Mouse (Mus musculus): ENCODE measurements around the gene Ccng2. TPM values are rescaled to one million over a fixed set of nuclear protein-coding genes. Genes with fewer than 3 reads are reported as not detected.

Gene Ccng2
- polyA plus RNA-seq, 1 experiment from 2014 or later, result 141 TPM

- ATAC-seq, result no peak
- H3K36me3 ChIP-seq (ENCODE audit: poor library complexity, severe bottlenecking), result no peaks in the 10 kb centered on the region
- no peaks in the 10 kb centered on the region for H3K4me1 ChIP-seq
- H3K4me3 ChIP-seq, result no peak overlapping the region
- WGBS, result 88% methylated on average over 8 of the region's 8 CpGs
- H3K9me3 ChIP-seq (replicated peaks), result no peaks in the 10 kb centered on the region
- no peak overlapping the region for H3K4me2 ChIP-seq
- no peak overlapping the region for H3K27ac ChIP-seq
- no peak overlapping the region for H3K9ac ChIP-seq
- no peaks in the 10 kb centered on the region for H3K27me3 ChIP-seq
Measured at GRCm38 (mm10) chr5:93239590-93240544, 27.2 kb upstream of the Ccng2 start.

GRCm38 (mm10) chr5:93245280-93245679, 21.8 kb upstream of the Ccng2 start:
- Histone ChIP-seq H3K27me3 (no peaks in the 10 kb centered on the region), H3K36me3 (ENCODE audit: poor library complexity, severe bottlenecking) (no peaks in the 10 kb centered on the region), H3K4me3 (no peak overlapping the region), H3K27ac (no peak overlapping the region), H3K4me1 (no peaks in the 10 kb centered on the region), H3K4me2 (no peak overlapping the region), H3K9ac (no peak overlapping the region), H3K9me3 (replicated peaks) (no peaks in the 10 kb centered on the region)
- 72% methylated on average over 2 of the region's 2 CpGs for WGBS
- no peak for ATAC-seq

- no peak overlapping the region for H3K4me3 ChIP-seq
- H3K9ac ChIP-seq, result no peak overlapping the region
- no peak overlapping the region for H3K4me2 ChIP-seq
- no peaks in the 10 kb centered on the region for H3K36me3 ChIP-seq (ENCODE audit: poor library complexity, severe bottlenecking)
- no peaks in the 10 kb centered on the region for H3K27me3 ChIP-seq
- no peaks in the 10 kb centered on the region for H3K4me1 ChIP-seq
- WGBS, result 85% methylated on average over 6 of the region's 6 CpGs
- no peak overlapping the region for H3K27ac ChIP-seq
- no peaks in the 10 kb centered on the region for H3K9me3 ChIP-seq (replicated peaks)
- no peak for ATAC-seq
Measured at GRCm38 (mm10) chr5:93249940-93250578, 17.0 kb upstream of the Ccng2 start.

- H3K4me1 ChIP-seq, result no peaks in the 10 kb centered on the region
- no peaks in the 10 kb centered on the region for H3K36me3 ChIP-seq (ENCODE audit: poor library complexity, severe bottlenecking)
- WGBS, result 90% methylated on average over 12 of the region's 12 CpGs
- no peak overlapping the region for H3K9ac ChIP-seq
- no peaks in the 10 kb centered on the region for H3K9me3 ChIP-seq (replicated peaks)
- H3K4me3 ChIP-seq, result no peak overlapping the region
- H3K4me2 ChIP-seq, result no peak overlapping the region
- H3K27ac ChIP-seq, result no peak overlapping the region
- ATAC-seq, result no peak
- H3K27me3 ChIP-seq, result no peaks in the 10 kb centered on the region
Measured at GRCm38 (mm10) chr5:93251001-93251760, 15.9 kb upstream of the Ccng2 start.

GRCm38 (mm10) chr5:93255759-93256265, 11.2 kb upstream of the Ccng2 start:
- 83% methylated on average over 5 of the region's 5 CpGs for WGBS
- H3K27me3 ChIP-seq, result no peaks in the 10 kb centered on the region
- H3K4me2 ChIP-seq, result no peak overlapping the region
- H3K4me1 ChIP-seq, result no peaks in the 10 kb centered on the region
- no peak for ATAC-seq
- H3K9me3 ChIP-seq (replicated peaks), result no peaks in the 10 kb centered on the region
- no peak overlapping the region for H3K9ac ChIP-seq
- H3K36me3 ChIP-seq (ENCODE audit: poor library complexity, severe bottlenecking), result no peaks in the 10 kb centered on the region
- H3K4me3 ChIP-seq, result no peak overlapping the region
- H3K27ac ChIP-seq, result no peak overlapping the region

GRCm38 (mm10) chr5:93256820-93257405, 10.1 kb upstream of the Ccng2 start:
- H3K27me3 ChIP-seq, result no peaks in the 10 kb centered on the region
- H3K36me3 ChIP-seq (ENCODE audit: poor library complexity, severe bottlenecking), result no peaks in the 10 kb centered on the region
- no peaks in the 10 kb centered on the region for H3K9me3 ChIP-seq (replicated peaks)
- ATAC-seq, result no peak
- H3K9ac ChIP-seq, result no peak overlapping the region
- H3K4me1 ChIP-seq, result no peaks in the 10 kb centered on the region
- H3K4me2 ChIP-seq, result no peak overlapping the region
- no peak overlapping the region for H3K27ac ChIP-seq
- no peak overlapping the region for H3K4me3 ChIP-seq

GRCm38 (mm10) chr5:93259349-93259748, 7.7 kb upstream of the Ccng2 start:
- Histone ChIP-seq H3K4me2 (no peak overlapping the region), H3K36me3 (ENCODE audit: poor library complexity, severe bottlenecking) (no peaks in the 10 kb centered on the region), H3K27ac (no peak overlapping the region), H3K9ac (no peak overlapping the region), H3K9me3 (replicated peaks) (no peaks in the 10 kb centered on the region), H3K4me1 (no peaks in the 10 kb centered on the region), H3K4me3 (no peak overlapping the region), H3K27me3 (no peaks in the 10 kb centered on the region)
- ATAC-seq, result no peak

GRCm38 (mm10) chr5:93260983-93261382, 6.1 kb upstream of the Ccng2 start:
- H3K4me3 ChIP-seq, result no peak overlapping the region
- H3K36me3 ChIP-seq (ENCODE audit: poor library complexity, severe bottlenecking), result no peaks in the 10 kb centered on the region
- 70% methylated on average over 3 of the region's 3 CpGs for WGBS
- no peak for ATAC-seq
- H3K9me3 ChIP-seq (replicated peaks), result no peaks in the 10 kb centered on the region
- H3K4me1 ChIP-seq, result 0 out of 2 replicates have a peak, but pooled peaks cover 1% of the 10 kb centered on the region
- H3K4me2 ChIP-seq, result no peak overlapping the region
- H3K9ac ChIP-seq, result no peak overlapping the region
- H3K27ac ChIP-seq, result no peak overlapping the region
- no peaks in the 10 kb centered on the region for H3K27me3 ChIP-seq

- WGBS, result 86% methylated on average over 2 of the region's 2 CpGs
- Histone ChIP-seq H3K4me1 (peaks cover 6% of the 10 kb centered on the region), H3K36me3 (ENCODE audit: poor library complexity, severe bottlenecking) (no peaks in the 10 kb centered on the region), H3K9me3 (replicated peaks) (no peaks in the 10 kb centered on the region), H3K27ac (no peak overlapping the region), H3K4me3 (no peak overlapping the region), H3K9ac (no peak overlapping the region), H3K4me2 (no peak overlapping the region), H3K27me3 (no peaks in the 10 kb centered on the region)
- ATAC-seq, result no peak
Measured at GRCm38 (mm10) chr5:93262751-93263150, 4.3 kb upstream of the Ccng2 start.

GRCm38 (mm10) chr5:93263396-93264075, 3.5 kb upstream of the Ccng2 start:
- 85% methylated on average over 6 of the region's 6 CpGs for WGBS
- ATAC-seq, result no peak

GRCm38 (mm10) chr5:93264136-93264700, 2.8 kb upstream of the Ccng2 start:
- Histone ChIP-seq H3K27ac (no peak overlapping the region), H3K36me3 (ENCODE audit: poor library complexity, severe bottlenecking) (no peaks in the 10 kb centered on the region), H3K27me3 (no peaks in the 10 kb centered on the region), H3K4me3 (no peak overlapping the region), H3K9ac (no peak overlapping the region), H3K4me2 (no peak overlapping the region), H3K9me3 (replicated peaks) (no peaks in the 10 kb centered on the region), H3K4me1 (peaks cover 11% of the 10 kb centered on the region)
- ATAC-seq, result no peak
- WGBS, result 76% methylated on average over 1 of the region's 1 CpGs

More at GRCm38 (mm10) chr5:93263396-93264075, 3.5 kb upstream of the Ccng2 start:
- Histone ChIP-seq H3K4me3 (no peak overlapping the region), H3K9me3 (replicated peaks) (no peaks in the 10 kb centered on the region), H3K9ac (no peak overlapping the region), H3K27me3 (no peaks in the 10 kb centered on the region), H3K4me2 (no peak overlapping the region), H3K4me1 (peaks cover 6% of the 10 kb centered on the region), H3K36me3 (ENCODE audit: poor library complexity, severe bottlenecking) (no peaks in the 10 kb centered on the region), H3K27ac (no peak overlapping the region)

All from forebrain, embryonic 13.5 days (tissue).